ENCODE assay signal across 11 mouse cellular contexts in the genomic region with DNA sequence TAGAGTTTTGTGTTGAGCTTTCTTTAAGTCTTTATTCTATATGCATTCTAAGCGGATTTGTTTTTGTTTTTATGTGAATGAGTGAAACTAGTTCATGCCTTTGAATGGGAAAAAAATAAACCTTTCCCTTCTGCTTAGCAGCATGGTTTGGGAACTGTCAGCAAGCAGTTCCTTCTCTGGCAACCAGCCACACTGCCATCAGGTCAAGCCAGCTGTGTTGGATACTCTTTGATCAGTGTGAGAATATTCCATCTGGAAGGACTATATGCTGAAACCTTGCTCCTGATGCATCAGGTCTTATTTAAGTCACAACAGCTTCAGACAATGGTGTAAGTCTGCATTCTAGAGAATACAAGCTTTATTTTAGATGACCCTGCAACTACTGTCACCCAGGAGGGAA.
DNase-seq lines count a peak whose midpoint lies in the region.
"Had no signal": no experiment of that assay in that cellular context is flagged by ENCODE, and none has a peak within 500 bp of the region (broad histone marks: within the 10 kb centered on the region; RNA-seq: fewer than 3 reads in every experiment).

No protein-coding gene starts in this region.

- peak; percentile 14 for DNase-seq in adrenal gland, postnatal 14 days
- DNase-seq in adrenal gland, adult 2 months = no peak
- DNase-seq in kidney, postnatal 14 days = peak; percentile 5
- DNase-seq in kidney, adult 9 months = no peak
- peak; percentile 17 for DNase-seq in brain, adult 2 months (ENCODE audit: low read depth, low spot score)
- peak; percentile 85 to 87 for DNase-seq in cerebellum, postnatal 10 days
- no peak for DNase-seq in layer of hippocampus, adult 9-10 months (ENCODE audit: low spot score)
- DNase-seq in frontal cortex, adult 2 months (ENCODE audit: extremely low spot score in 1 of 2, low spot score in 1 of 2) = no peak
- DNase-seq: gastrocnemius, postnatal 25 days; liver, embryonic 13.5 days; thymus, adult 2 months had no signal

Comparison
In these comparisons a context has a peak if more than half of its experiments do, and no peak if none do; other contexts are left out.
1. DNase-seq: peak in adrenal gland, postnatal 14 days (single experiment), kidney, postnatal 14 days (single experiment), brain, adult 2 months (single experiment) and cerebellum, postnatal 10 days (2 of 2); none in adrenal gland, adult 2 months (single experiment), kidney, adult 9 months (single experiment), layer of hippocampus, adult 9-10 months (single experiment) and frontal cortex, adult 2 months (0 of 2).